Mouse (Mus musculus) limb, embryonic 14.5 days (tissue): ENCODE results near the gene Pla2g4f. TPM values are rescaled to one million over a fixed set of nuclear protein-coding genes. Genes with fewer than 3 reads are reported as not detected.

Experiments used
- ATAC-seq: fragments of 200-750 bp; cut with Nextera tagmentation; 2 replicates; pipeline ENCODE4 v1.8.0; 2017; ENCODE audit warnings: low read depth, moderate number of reproducible peaks, moderate TSS enrichment; ENCODE audit not compliant: low FRiP score
- DNase-seq: peaks from one replicate; pipeline ENCODE4 v3.0.0-alpha.2; 2015; ENCODE audit warnings: low spot score
- H3K27ac ChIP-seq: fragments of 300-500 bp; sonication (generic); replicated peaks from 2 replicates; pipeline ENCODE4 v1.5.1; 2014; ENCODE audit warnings: low read depth, mild to moderate bottlenecking, low read length, moderate library complexity, mixed read lengths
- H3K27me3 ChIP-seq: fragments of 300-500 bp; sonication (generic); 2 replicates; pipeline ENCODE4 v1.6.1; 2014; ENCODE audit warnings: low read length, mixed read lengths; ENCODE audit not compliant: control insufficient read depth, insufficient read depth
- H3K36me3 ChIP-seq: fragments of 300-500 bp; sonication (generic); 2 replicates; pipeline ENCODE4 v1.6.1; 2014; ENCODE audit warnings: mild to moderate bottlenecking, low read length, moderate library complexity, mixed read lengths; ENCODE audit not compliant: control insufficient read depth, insufficient read depth
- H3K4me1 ChIP-seq: fragments of 300-500 bp; sonication (generic); 2 replicates; pipeline ENCODE4 v1.6.1; 2014; ENCODE audit warnings: antibody characterized with exemption, low read length, mixed read lengths; ENCODE audit not compliant: control insufficient read depth, insufficient read depth
- H3K4me2 ChIP-seq: fragments of 300-500 bp; sonication (generic); replicated peaks from 2 replicates; pipeline ENCODE4 v1.6.1; 2014; ENCODE audit warnings: low read depth, mild to moderate bottlenecking, low read length, moderate library complexity; ENCODE audit not compliant: severe bottlenecking
- H3K4me3 ChIP-seq: fragments of 300-500 bp; sonication (generic); replicated peaks from 2 replicates; pipeline ENCODE4 v1.5.1; 2014; ENCODE audit warnings: low read length
- H3K9ac ChIP-seq: fragments of 300-500 bp; sonication (generic); 2 replicates; pipeline ENCODE4 v1.6.1; 2014; ENCODE audit warnings: mild to moderate bottlenecking, low read depth, low read length, moderate library complexity; ENCODE audit not compliant: severe bottlenecking
- H3K9me3 ChIP-seq: fragments of 300-500 bp; sonication (generic); 2 replicates; pipeline ENCODE4 v1.6.1; 2016; ENCODE audit warnings: low read length; ENCODE audit not compliant: control insufficient read depth
- POLR2A ChIP-seq: fragments of 200-500 bp; IDR thresholded peaks from 2 replicates; pipeline ENCODE4 v1.8.0; 2012; ENCODE audit warnings: inconsistent platforms, mild to moderate bottlenecking, moderate library complexity, borderline replicate concordance; ENCODE audit not compliant: insufficient read depth, insufficient read length; ENCODE audit errors: extremely low read depth
- WGBS: fragments of 180-500 bp; shearing (Covaris S2); extraction: QIAGEN DNeasy Blood & Tissue Kit; methylation state at CpG from one replicate; pipeline ENCODE4 v1.1.7; 2014; 5-methylcytosine and 5-hydroxymethylcytosine counted together
- polyA plus RNA-seq, 2 experiments: library from polyadenylated mRNA; depleted of rRNA in 1 of 2; stranded (reverse) in 1 of 2; unstranded in 1 of 2; fragments of >200 nt; fragmentation: Nextera tagmentation in 1 of 2; extraction: Ambion mirVana in 1 of 2; gene quantifications; 2 replicates each; pipeline versions ENCODE4 v1.2.1 to v1.2.3; 2012 to 2014

The Pla2g4f gene
- polyA plus RNA-seq (2012; rRNA removed) = 3.0 and 3.6 TPM in 2 replicates
- polyA plus RNA-seq (2014; fragmentation: Nextera tagmentation; extraction: Ambion mirVana) = 2.8 and 5.5 TPM in 2 replicates

DNA sequence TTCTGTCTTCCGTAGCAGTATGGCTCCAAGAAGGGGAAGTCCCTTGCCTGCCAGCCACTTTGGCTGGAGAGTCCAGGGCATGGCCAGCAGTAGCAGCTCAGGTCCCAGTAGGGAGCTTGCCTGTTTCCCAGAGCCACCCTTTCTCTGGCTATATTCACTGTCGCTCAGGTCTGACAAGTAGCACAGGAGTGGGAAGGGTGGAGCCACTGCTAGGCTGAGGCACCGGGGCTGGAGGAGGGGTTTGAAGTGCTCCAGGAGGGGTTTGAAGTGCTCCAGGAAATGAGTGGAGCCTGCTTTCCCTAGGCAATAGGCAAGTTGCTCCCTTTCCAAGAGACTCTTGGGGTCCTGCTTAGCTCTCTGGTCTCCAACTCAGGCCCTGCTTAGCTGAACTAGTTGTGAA, at the start of gene Pla2g4f:
TSS of gene Pla2g4f (minus strand) at position 190 of the 400 bp plus-strand sequence.
- H3K27ac ChIP-seq = no peak within 1 kb of the TSS
- 43% methylated on average over 3 of the region's 3 CpGs for WGBS
- no peaks in the 10 kb centered on the region for H3K9me3 ChIP-seq
- TF ChIP-seq POLR2A = no peak
- H3K4me3 ChIP-seq = no peak within 1 kb of the TSS
- DNase-seq (no peak), ATAC-seq (no peak)
- no peaks in the 10 kb centered on the region for H3K4me1 ChIP-seq
- H3K36me3 ChIP-seq = peaks cover 29% of the 10 kb centered on the region
- no peaks in the 10 kb centered on the region for H3K27me3 ChIP-seq
- no peak within 1 kb of the TSS for H3K4me2 ChIP-seq
- H3K9ac ChIP-seq = no peak within 1 kb of the TSS

DNA sequence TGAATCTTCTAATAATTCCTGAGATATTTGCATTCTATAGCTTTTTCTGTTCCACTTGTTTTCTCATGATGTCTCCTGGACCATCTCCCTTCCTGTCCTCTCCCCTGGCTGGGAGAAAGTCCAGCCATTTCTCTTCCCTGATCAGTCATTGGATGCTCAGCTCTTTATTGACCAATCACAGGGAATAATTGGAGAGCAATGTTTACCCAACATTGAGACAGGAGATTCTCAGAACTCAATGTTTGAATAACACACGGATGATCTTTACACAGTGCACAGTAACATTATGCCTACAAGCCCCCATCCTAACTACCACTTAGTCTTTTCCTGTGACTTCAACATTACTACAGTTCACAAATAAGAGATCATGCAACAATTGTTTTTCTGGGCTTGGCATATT, 46.5 kb upstream of the Pla2g4f start:
- TF ChIP-seq POLR2A = no peak
- peaks cover 73% of the 10 kb centered on the region for H3K36me3 ChIP-seq
- ATAC-seq (no peak), DNase-seq (no peak)
- H3K9ac ChIP-seq = no peak overlapping the region
- H3K9me3 ChIP-seq = no peaks in the 10 kb centered on the region
- no peaks in the 10 kb centered on the region for H3K4me1 ChIP-seq
- 97% methylated on average over 1 of the region's 1 CpGs for whole genome bisulfite sequencing
- no peaks in the 10 kb centered on the region for H3K27me3 ChIP-seq
- no peak overlapping the region for H3K4me3 ChIP-seq
- no peak overlapping the region for H3K27ac ChIP-seq
- no peak overlapping the region for H3K4me2 ChIP-seq

GRCm38 (mm10) chr2:120352682-120353646, 39.0 kb upstream of the Pla2g4f start, which contains the start of gene Vps39:
Gene Vps39 (minus strand): TSS chr2:120353137.
- H3K9ac ChIP-seq = peak within 1 kb of the TSS; percentile 82
- no peak for TF ChIP-seq POLR2A
- no peaks in the 10 kb centered on the region for H3K9me3 ChIP-seq
- peaks cover 4% of the 10 kb centered on the region for H3K4me1 ChIP-seq
- H3K36me3 ChIP-seq = peaks cover 46% of the 10 kb centered on the region
- no peaks in the 10 kb centered on the region for H3K27me3 ChIP-seq
- peak within 1 kb of the TSS; percentile 90 for H3K4me3 ChIP-seq
- DNase-seq = peak; percentile 94
- 15% methylated on average over 37 of the region's 44 CpGs for WGBS
- ATAC-seq = peak; percentile 95
- peak within 1 kb of the TSS; percentile 64 for H3K4me2 ChIP-seq
- 0 out of 2 replicates have a peak within 1 kb of the TSS, but pooled peaks have one; percentile 28 for H3K27ac ChIP-seq

- Histone ChIP-seq H3K4me3 (no peak overlapping the region), H3K36me3 (peaks cover 49% of the 10 kb centered on the region), H3K4me2 (no peak overlapping the region), H3K9me3 (no peaks in the 10 kb centered on the region), H3K9ac (no peak overlapping the region), H3K27ac (no peak overlapping the region), H3K27me3 (no peaks in the 10 kb centered on the region), H3K4me1 (peaks cover 4% of the 10 kb centered on the region)
- no peak for DNase-seq
- no peak for ATAC-seq
- TF ChIP-seq POLR2A = no peak
- 87% methylated on average over 5 of the region's 5 CpGs for WGBS
These were observed 37.4 kb upstream of the Pla2g4f start for GRCm38 (mm10) chr2:120351321-120351720.

DNA sequence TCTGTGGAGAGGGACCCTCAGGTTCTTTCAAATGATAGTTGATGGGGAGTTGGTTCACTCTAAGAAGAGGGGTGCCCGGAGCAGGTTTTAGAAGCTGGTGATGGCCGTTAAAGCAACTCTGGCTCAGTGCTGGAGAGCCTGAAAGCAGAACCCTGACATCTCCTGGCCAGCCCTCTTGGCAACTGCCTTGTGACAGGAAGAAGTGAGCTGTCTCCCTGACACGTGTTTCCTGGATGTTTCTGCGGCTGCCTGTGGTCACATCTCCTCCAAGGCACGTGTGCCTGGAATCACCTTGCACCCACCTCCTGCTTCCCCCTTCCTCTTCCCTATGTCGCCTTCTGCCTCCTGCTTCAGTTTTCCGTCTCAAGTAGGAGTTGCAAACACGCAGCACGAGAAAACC, 34.2 kb upstream of the Pla2g4f start:
- Histone ChIP-seq H3K36me3 (peaks cover 56% of the 10 kb centered on the region), H3K9me3 (no peaks in the 10 kb centered on the region), H3K9ac (no peak overlapping the region), H3K27me3 (no peaks in the 10 kb centered on the region), H3K4me1 (peaks cover 4% of the 10 kb centered on the region), H3K4me3 (no peak overlapping the region), H3K4me2 (no peak overlapping the region), H3K27ac (no peak overlapping the region)
- ATAC-seq (no peak), DNase-seq (no peak)
- WGBS = 73% methylated on average over 9 of the region's 9 CpGs
- no peak for TF ChIP-seq POLR2A
